Mouse (Mus musculus) cerebellum, adult 2 months (tissue): ENCODE measurements at regions not wholly inside any gene's neighbourhood (a gene's known extent, or its start where the extent isn't known, plus 50 kb on each side); places are given as distances from the start of the nearest gene placed in this dataset.

Source experiments
- CTCF ChIP-seq: fragments of 200-500 bp; IDR thresholded peaks from 2 replicates; pipeline ENCODE4 v1.5.1; 2011; ENCODE audit warnings: low read depth, mild to moderate bottlenecking, control low read depth, low read length, moderate library complexity, borderline replicate concordance; ENCODE audit not compliant: insufficient read depth
- POLR2A ChIP-seq: fragments of 200-500 bp; IDR thresholded peaks from 2 replicates; pipeline ENCODE4 v1.6.1; 2011; ENCODE audit warnings: low read length, control low read depth, borderline replicate concordance; ENCODE audit not compliant: insufficient read depth

GRCm38 (mm10) chr6:143423026-143423425 lies 256.0 kb downstream of the Etnk1 start:
- TF ChIP-seq CTCF = no peak
- no peak for TF ChIP-seq POLR2A
